Mouse (Mus musculus) Muller cell, postnatal 12 days (primary cell): ENCODE measurements around the gene Smad9.
"Not testable (repeated sequence)": the region's sequence is repeated elsewhere in the genome, so short reads cannot be mapped to it uniquely, and the experiment has no call there.

Source experiments
- DNase-seq: peaks from one replicate; pipeline ENCODE4 v3.0.0-alpha.2; 2015; ENCODE audit errors: inconsistent ontology term

Gene Smad9

GRCm38 (mm10) chr3:54757446-54757845 lies 2.1 kb downstream of the Smad9 start:
- no peak for DNase-seq

GRCm38 (mm10) chr3:54759211-54759610 lies 3.8 kb downstream of the Smad9 start:
- DNase-seq: no peak

DNA sequence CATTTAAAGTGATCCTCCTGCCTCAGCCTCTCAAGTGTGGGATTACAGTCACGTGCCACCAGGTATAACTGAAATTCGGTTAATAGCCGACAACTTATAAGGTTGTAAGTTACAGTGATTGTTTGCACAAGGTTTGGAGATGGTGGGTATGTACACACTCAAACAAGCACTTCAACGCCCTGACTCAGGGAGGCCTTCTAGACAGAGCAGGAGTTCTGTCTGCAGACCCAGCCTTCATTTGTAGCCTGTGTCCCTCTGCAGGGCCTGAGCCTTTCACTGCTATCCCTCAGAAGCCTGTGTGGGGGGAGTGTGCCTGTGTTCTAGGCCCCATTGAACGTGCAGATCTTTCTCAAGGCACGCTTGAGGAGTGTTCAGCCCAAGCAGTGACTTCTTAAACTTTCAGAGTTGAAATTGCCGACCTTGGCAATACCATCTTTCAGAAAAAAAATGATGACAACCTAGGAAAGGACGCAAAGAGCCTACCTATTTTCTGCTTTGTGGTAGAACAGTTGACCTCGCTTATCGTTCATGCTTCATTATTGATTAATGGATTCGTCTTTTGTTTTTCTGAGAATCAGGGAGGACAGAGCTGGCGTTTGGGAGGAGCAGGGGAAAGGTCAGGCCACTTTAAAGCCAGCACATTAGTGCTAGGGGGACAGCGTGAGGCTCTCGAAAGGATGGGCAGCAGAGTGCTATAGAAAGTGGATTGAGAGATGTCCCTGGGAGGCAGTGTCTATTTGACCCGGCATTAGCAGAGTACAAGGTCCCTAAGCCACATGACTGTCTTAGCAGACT lies 5.1 kb downstream of the Smad9 start:
- DNase-seq: no peak

GRCm38 (mm10) chr3:54761258-54761657 lies 5.9 kb downstream of the Smad9 start:
- no peak for DNase-seq

GRCm38 (mm10) chr3:54764418-54764817 lies 9.0 kb downstream of the Smad9 start:
- peak; percentile 43 for DNase-seq

DNA sequence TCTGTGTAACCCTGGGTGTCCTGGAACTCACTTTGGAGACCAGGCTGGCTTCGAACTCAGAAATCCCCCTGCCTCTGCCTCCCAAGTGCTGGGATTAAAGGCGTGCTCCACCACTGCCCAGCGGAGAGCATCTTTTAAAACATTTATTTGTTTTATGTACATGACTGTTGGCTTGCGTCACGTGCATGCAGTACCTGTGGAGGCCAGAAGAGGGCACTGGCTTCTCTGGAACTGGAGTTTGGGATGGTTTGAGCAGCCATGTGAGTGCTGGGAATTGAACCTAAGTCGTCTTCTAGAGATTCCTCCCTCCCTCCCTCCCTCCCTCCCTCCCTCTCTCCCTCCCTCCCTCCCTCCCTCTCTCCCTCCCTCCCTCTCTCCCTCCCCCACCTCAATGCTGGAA lies 10.1 kb downstream of the Smad9 start:
- not testable (repeated sequence) for DNase-seq

DNA sequence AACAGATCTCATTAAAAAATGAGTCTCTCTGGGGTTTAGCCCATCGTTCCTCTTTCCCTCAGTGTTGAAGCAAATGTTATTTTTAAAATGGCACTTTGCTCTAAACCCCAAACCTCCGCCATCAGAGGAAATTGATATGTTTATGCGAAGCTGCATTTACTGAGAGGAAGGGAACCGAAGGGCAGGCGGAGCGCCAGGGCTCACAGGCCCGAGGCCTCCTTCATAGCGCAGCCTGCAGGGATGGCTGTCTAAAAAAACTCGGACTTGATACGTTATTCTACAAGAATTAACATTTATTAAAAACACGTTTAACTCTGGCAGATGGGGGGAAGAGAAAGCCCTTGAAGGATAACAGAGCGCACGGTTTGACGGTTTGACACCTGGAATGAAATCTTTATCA lies 10.7 kb downstream of the Smad9 start:
- no peak for DNase-seq

DNA sequence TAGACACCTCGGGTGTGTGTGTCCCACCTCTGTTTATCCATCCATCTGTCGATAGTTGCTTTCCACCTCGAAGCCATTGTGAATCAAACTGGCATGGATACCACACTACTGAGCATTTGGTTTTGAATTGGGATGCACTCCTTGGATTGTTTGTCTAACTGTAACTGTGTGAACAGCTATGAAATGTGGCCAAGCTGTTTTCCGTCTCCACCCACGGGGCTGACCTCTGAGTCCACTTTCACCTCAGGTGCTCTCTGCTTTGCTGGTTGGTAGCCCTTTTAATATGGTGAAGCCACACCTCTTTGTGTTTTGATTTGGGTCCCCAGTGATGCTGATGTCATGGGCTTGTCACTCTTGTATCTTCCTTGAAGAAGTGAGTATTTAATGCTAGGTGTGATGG lies 11.4 kb downstream of the Smad9 start:
- DNase-seq: no peak

DNA sequence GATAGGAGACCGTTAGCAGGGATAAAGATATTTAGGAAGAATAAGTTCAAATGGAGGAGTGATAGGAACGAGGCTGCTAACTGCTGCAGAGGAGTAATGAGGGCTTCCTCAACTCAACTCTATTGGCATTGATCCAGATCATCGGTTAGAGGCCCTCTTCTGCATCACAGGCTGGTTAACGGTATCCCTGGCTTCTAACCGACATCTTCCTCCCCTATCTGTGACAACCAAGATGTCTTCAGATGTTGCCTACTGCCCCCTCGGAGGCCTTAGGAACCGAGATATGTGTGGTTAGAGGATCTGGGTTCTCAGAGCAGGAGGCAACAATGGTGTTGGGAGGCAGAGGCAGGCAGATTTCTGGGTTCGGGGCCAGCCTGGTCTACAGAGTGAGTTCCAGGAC lies 13.2 kb downstream of the Smad9 start:
- no peak for DNase-seq

DNA sequence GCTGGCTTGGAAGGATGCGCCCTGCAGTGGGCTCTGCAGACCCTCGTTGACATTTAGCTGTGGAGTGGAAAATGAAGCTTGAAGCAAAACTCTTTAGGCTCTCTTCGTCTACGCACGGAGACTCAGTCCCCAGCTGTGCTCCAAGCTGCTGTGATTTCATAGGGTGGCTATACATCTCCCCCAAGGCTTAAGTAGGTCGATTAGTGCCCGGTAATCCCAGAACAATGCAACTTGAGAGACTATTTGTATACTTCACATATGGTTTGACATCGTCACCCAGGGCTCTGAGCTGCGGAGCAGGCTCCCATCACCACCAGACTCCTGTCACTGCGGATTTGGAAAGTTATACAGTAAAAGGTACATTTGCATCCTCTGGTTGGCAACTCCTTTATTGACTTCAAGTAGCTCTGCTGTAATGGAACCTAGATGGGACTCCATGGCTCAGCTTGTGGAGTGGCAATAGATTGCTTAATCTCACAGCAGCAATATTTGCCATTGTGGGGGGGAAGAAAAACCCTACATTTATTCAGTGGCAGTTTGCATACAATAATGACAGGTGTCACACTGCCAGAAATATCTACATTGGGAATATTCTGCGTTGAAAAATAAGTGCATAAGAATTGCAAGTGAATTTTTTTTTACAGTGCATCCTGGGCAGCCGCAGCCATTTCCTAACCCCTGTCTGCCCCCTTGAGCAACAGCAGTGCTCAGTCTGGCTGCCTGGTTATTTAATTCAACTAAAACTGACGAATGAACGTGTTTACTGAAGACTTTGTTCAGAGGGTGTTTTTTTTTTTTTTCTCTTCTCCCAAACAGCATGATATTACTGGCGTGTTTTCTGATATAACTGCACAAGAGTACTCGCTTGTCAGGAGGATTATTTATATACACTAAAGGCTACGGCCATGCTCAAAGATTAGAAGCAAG lies 14.2 kb downstream of the Smad9 start:
- DNase-seq: no peak

DNA sequence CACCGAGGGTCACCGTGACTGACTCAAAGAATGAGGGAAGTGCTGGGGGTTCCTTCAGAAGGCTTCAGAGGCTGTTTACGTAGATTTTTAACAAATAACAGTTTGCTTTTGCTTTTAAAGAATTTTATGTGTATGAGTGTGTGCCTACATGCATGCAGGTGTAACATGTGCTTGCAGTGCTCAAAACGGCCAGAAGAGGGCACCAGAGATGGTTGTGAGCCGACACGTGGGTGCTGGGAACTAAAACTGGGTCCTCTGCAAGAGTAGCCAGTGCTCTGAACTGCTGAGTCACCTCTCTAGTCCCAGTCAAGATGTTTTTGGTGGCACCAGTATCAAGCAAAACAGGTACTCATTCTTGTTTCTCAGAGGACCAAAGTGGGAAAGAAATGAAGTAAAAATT lies 18.2 kb downstream of the Smad9 start:
- DNase-seq: no peak

DNA sequence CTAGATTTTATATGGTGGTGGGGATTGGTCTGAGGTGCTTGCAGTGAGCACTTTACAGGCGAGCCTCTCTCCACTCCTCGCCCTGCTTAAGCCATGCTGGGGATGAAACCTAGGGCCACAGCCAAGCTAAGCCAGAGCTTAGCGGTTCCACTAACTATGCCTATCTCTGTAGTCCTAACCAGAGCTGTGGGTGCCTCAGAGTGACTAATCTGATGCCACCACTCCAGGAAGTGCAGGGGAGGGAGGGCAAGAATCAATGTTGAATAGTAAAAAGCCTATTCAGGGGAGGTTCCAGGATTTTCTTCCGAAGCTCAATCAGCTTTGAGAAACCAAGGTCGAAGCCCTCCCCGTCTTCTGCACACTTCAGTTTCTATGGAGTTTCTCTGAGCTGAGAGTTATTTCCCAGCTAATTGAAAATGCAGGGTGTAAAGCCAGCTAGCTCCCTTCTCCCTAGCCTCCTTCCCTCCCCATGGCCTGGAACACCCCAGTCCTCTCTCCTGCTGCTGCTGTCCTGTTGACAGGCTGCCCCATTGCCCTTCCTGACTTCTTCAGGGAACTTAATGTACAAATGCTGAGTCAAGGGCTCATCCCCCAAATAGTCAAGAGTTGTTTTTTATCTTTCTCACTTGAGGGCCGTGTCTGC lies 20.7 kb downstream of the Smad9 start:
- no peak for DNase-seq

DNA sequence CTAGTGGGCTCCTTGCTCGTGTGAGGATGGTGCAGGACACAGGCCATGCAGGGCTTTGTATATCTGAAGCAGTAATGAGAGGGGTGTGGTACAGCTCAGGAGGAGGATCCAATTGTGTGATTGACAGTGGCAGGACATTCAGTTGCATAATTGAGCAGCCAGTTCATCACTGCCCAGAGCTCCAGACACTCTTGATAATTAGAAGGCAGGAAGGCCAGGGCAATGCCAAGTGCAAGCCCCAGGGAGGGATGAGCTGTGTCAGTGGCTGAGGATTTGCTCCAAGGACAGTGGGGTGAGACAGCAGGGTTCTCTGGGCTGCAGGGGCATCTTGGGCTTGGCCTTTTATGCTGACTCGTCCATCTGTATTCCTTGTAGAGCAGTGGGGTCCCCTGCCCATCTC lies 35.2 kb downstream of the Smad9 start:
- peak; percentile 5 for DNase-seq

DNA sequence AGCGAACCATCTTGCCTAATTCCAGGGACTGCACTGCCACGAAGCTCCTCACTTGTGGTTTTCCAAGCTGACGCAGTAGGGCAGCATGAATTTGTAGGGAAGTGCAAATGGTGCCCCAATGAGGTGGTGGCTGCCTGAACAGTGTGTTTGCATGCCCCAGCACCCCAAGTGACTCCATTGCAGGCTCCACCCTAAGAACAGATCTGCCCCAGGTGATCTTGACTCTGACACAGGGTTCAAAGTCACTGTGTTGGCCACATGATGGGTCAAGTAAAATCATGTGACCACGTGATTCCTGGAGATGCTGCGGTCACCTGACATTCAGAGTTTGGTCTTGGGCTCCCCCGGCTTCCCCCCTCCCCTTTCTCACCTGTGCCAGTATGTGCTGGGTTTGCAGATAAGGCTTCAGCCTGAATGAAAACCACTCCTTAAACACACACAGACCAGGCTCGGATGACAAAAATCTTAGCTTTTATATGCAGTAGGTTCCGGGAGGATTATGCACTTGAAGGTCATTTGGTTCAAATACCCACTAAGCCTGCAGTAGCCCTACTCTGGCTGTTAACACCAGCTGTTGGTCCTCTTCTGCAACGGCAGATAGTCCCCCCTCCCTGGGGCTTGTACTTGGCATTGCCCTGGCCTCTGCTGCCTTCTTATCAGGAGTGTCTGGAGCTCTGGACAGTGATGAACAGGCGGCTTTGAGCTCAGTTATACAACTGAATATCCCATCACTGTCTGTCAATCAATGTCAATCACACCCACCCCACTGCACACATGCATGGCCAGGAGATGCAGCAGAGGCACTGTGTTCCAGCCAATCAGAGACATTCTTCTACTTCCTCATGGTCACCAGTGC lies 36.7 kb downstream of the Smad9 start:
- no peak for DNase-seq

DNA sequence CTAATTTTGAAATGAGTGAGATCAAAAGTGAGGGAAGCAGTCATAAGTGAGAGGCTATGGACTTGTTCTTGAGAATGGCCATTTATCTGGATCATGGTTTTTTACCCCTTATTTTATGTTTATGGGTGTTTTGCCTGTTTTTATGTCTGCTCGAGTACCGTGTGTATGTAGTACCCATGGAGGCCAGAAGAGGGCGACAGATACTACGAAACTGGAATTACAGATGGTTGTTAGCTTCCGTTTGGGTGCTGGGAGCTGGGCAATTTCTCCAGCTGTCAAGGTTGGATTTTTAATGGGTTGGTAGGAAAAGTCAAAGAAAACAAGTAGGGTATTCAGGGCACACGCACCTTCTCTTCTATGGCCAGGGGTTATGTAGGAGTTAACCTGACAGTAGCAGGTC lies 38.4 kb downstream of the Smad9 start:
- DNase-seq: no peak

GRCm38 (mm10) chr3:54795379-54795778 lies 40.0 kb downstream of the Smad9 start:
- DNase-seq: no peak

DNA sequence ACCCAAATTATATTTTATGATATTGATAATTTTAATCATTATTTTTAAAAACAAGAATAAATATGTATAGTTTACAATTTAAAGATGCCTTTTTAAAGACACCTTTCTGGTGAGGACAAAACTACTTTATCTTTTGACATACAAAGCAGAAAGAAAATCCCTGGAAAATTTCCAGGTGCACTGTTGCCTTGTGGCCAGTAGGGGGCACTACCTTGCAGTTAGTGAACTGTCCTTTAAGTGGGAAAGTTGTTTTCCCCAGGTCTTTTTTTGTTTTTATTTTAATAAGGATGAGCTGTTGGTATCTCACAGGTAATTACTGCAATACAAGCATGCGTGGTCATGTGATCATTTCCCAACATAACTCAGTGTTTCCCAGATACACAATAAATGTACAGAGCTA lies 40.4 kb downstream of the Smad9 start:
- DNase-seq: no peak

- peak; percentile 5 for DNase-seq
Observed at GRCm38 (mm10) chr3:54797211-54797610, 41.8 kb downstream of the Smad9 start.

GRCm38 (mm10) chr3:54803713-54804112 lies 48.3 kb downstream of the Smad9 start:
- DNase-seq: no peak

DNA sequence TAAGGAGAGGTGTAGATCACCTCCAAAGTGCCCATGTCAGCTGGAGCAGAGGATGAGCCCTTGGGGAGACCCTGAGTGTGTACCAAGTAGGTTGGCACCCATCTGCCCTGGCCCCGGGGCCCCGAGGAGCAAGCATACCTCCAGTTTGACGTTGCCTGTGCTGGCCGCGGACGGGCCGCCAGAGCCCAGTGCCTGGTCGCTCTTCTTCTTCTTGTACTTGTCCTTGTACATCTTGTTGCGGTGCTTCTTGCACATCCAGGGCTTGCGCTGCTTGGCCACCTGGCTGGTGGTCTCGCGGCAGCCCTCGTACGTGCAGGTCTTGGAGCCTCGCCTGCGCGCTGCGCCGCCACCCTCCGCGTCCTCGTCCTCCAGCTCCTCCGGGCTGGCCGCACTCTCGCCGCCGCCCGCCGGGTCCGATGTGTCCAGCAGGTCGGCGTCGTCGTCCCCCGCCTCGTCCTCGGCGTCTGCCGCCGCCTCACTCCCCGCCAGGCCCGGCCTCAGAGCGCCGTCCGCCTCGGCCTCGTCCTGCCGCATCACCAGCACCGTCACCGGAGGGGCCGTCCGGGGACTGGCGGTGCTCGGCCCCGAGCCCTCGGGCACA lies 51.8 kb downstream of the Smad9 start:
- DNase-seq: peak; percentile 52

- peak; percentile 95 for DNase-seq
Observed at GRCm38 (mm10) chr3:54807666-54808217, 52.4 kb downstream of the Smad9 start, which contains the start of gene Rfxap. Rfxap (minus strand) TSS chr3:54807791.
